Mouse (Mus musculus) embryonic fibroblast, embryonic 13.5 days (primary cell): ENCODE measurements around the gene Cecr2.

Experiments used
- CTCF ChIP-seq: IDR thresholded peaks from 2 replicates; pipeline ENCODE4 v1.5.1; 2011; ENCODE audit warnings: mild to moderate bottlenecking, control low read depth, low read length, moderate library complexity, borderline replicate concordance; ENCODE audit not compliant: insufficient read depth
- POLR2A ChIP-seq: IDR thresholded peaks from 2 replicates; pipeline ENCODE4 v1.6.1; 2011; ENCODE audit warnings: low read depth, mild to moderate bottlenecking, control low read depth, low read length, moderate library complexity

GRCm38 (mm10) chr6:120716531-120716984 lies 50.4 kb downstream of the Cecr2 start:
- TF ChIP-seq CTCF (no peak), POLR2A (no peak)
